Mouse (Mus musculus) neural tube, embryonic 11.5 days (tissue): ENCODE results near the gene Btbd19. TPM values are rescaled to one million over a fixed set of nuclear protein-coding genes. Genes with fewer than 3 reads are reported as not detected.

Source experiments
- ATAC-seq: fragments of 200-750 bp; cut with Nextera tagmentation; 2 replicates; pipeline ENCODE4 v1.8.0; 2017; ENCODE audit warnings: moderate number of reproducible peaks, mild to moderate bottlenecking, moderate TSS enrichment, moderate library complexity; ENCODE audit not compliant: insufficient read depth, low FRiP score, low TSS enrichment
- DNase-seq: peaks from one replicate; pipeline ENCODE4 v3.0.0-alpha.2; 2015; ENCODE audit warnings: low spot score
- H3K27ac ChIP-seq: fragments of 300-500 bp; sonication (generic); 2 replicates; pipeline ENCODE4 v1.5.1; 2014; ENCODE audit warnings: low read depth, mild to moderate bottlenecking, low read length
- H3K27me3 ChIP-seq: fragments of 300-500 bp; sonication (generic); 2 replicates; pipeline ENCODE4 v1.6.1; 2014; ENCODE audit warnings: mild to moderate bottlenecking, low read length, mixed read lengths; ENCODE audit not compliant: control insufficient read depth, insufficient read depth
- H3K36me3 ChIP-seq: fragments of 300-500 bp; sonication (generic); 2 replicates; pipeline ENCODE4 v1.6.1; 2014; ENCODE audit warnings: mild to moderate bottlenecking, low read length, moderate library complexity, mixed read lengths; ENCODE audit not compliant: control insufficient read depth, insufficient read depth
- H3K4me1 ChIP-seq: fragments of 300-500 bp; sonication (generic); 2 replicates; pipeline ENCODE4 v1.6.1; 2014; ENCODE audit warnings: low read length, mixed read lengths; ENCODE audit not compliant: control insufficient read depth, insufficient read depth
- H3K4me2 ChIP-seq: fragments of 300-500 bp; sonication (generic); 2 replicates; pipeline ENCODE4 v1.6.1; 2014; ENCODE audit warnings: low read depth, mild to moderate bottlenecking, moderate library complexity
- H3K4me3 ChIP-seq: fragments of 300-500 bp; sonication (generic); 2 replicates; pipeline ENCODE4 v1.5.1; 2014; ENCODE audit warnings: low read depth, low read length
- H3K9ac ChIP-seq: fragments of 300-500 bp; sonication (generic); 2 replicates; pipeline ENCODE4 v1.6.1; 2014; ENCODE audit warnings: mild to moderate bottlenecking, low read length
- H3K9me3 ChIP-seq: fragments of 300-500 bp; sonication (generic); 2 replicates; pipeline ENCODE4 v1.6.1; 2016; ENCODE audit warnings: low read length; ENCODE audit not compliant: control insufficient read depth
- WGBS: fragments of 180-500 bp; shearing (Covaris S2); extraction: QIAGEN DNeasy Blood & Tissue Kit; methylation state at CpG from one replicate; pipeline ENCODE4 v1.1.7; 2014; 5-methylcytosine and 5-hydroxymethylcytosine counted together
- polyA plus RNA-seq: library from polyadenylated mRNA; unstranded; fragments of >200 nt; fragmentation: Nextera tagmentation; extraction: Ambion mirVana; gene quantifications from 2 replicates; pipeline ENCODE4 v1.2.1, GENCODE M21; 2014

Btbd19 gene
- polyA plus RNA-seq, 1 experiment from 2014 or later, result 3.4 TPM

DNA sequence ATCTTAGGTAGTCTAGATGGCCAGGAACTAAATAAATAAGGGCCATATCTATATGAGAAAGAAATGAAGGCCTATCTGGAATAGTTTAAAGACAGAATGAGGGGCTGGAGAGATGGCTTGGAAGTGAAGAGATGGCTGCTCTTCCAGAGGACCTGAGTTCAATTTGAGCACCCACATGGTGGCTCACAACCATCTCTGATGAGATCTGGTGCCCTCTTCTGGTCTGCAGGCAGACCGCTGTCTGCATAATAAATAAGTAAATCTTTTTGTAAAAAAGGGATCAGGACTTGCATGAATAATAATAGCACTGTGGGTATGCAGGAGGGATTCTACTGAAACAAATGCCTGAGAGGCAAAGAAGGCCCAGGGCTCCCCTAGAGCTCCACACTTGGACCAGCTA lies 12.3 kb downstream of the Btbd19 start:
- no peaks in the 10 kb centered on the region for H3K4me1 ChIP-seq
- no peak overlapping the region for H3K4me2 ChIP-seq
- H3K4me3 ChIP-seq, result no peak overlapping the region
- DNase-seq (no peak), ATAC-seq (no peak)
- H3K9ac ChIP-seq, result no peak overlapping the region
- peaks cover 6% of the 10 kb centered on the region for H3K36me3 ChIP-seq
- no peaks in the 10 kb centered on the region for H3K9me3 ChIP-seq
- no peak overlapping the region for H3K27ac ChIP-seq
- no peaks in the 10 kb centered on the region for H3K27me3 ChIP-seq
- 88% methylated on average over 1 of the region's 1 CpGs for WGBS

DNA sequence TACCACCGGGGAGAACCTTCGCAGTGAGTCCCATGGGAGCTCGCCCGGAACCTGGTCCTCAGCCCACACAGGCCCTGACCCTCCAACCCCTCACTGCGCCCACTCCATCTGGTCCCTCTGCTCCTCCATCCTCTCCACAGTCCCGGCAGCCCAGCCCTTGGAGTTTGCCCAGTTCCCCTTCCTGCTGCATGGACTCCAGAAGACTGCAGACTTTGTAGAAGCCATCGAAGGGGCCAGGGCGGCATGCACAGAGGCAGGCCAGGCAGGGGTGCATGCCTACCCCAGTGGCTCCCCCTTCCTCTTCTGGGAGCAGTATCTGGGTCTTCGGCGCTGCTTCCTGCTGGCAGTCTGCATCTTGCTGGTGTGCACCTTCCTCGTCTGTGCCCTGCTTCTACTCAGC lies 14.5 kb downstream of the Btbd19 start:
- H3K9ac ChIP-seq, result no peak overlapping the region
- H3K4me1 ChIP-seq, result no peaks in the 10 kb centered on the region
- H3K9me3 ChIP-seq, result no peaks in the 10 kb centered on the region
- H3K36me3 ChIP-seq, result peaks cover 8% of the 10 kb centered on the region
- ATAC-seq (no peak), DNase-seq (no peak)
- H3K4me2 ChIP-seq, result no peak overlapping the region
- no peaks in the 10 kb centered on the region for H3K27me3 ChIP-seq
- no peak overlapping the region for H3K27ac ChIP-seq
- H3K4me3 ChIP-seq, result no peak overlapping the region
- WGBS, result 91% methylated on average over 11 of the region's 11 CpGs

DNA sequence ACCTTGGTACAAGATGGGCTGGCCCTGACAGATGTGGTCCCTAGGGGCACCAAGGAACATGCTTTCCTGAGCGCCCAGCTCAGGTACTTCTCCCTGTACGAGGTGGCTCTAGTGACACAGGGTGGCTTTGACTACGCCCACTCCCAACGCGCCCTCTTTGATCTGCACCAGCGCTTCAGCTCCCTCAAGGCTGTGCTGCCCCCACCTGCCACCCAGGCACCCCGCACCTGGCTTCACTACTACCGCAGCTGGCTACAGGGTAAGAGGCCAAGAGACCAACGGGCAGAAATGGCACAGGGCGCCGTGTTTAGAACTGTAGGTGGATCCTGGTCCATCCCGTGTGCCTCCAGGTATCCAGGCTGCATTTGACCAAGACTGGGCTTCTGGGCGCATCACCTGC lies 15.3 kb downstream of the Btbd19 start:
- Histone ChIP-seq H3K27me3 (no peaks in the 10 kb centered on the region), H3K4me1 (no peaks in the 10 kb centered on the region), H3K4me3 (no peak overlapping the region), H3K27ac (no peak overlapping the region), H3K4me2 (no peak overlapping the region), H3K9me3 (no peaks in the 10 kb centered on the region), H3K36me3 (peaks cover 9% of the 10 kb centered on the region), H3K9ac (no peak overlapping the region; the same call in 1 of the 2 replicates)
- ATAC-seq, result no peak
- no peak for DNase-seq
- WGBS, result 93% methylated on average over 13 of the region's 13 CpGs

DNA sequence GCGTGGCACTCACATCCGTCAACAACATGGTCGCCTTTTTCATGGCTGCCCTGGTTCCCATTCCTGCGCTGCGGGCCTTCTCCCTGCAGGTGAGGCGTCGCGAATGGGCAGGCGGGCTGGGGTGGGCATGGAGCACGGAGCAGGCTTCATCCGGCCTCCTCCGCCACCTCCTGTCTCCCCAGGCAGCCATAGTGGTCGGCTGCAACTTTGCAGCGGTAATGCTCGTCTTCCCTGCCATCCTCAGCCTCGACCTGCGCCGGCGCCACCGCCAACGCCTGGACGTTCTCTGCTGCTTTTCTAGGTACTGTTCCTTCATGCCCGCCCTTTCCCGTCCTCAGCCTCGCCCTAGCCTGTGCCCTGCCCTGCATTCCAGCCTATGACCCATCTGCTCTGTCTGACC lies 16.2 kb downstream of the Btbd19 start:
- H3K36me3 ChIP-seq, result peaks cover 7% of the 10 kb centered on the region
- H3K9ac ChIP-seq, result no peak overlapping the region
- no peaks in the 10 kb centered on the region for H3K4me1 ChIP-seq
- H3K4me3 ChIP-seq, result no peak overlapping the region
- H3K4me2 ChIP-seq, result no peak overlapping the region
- 95% methylated on average over 25 of the region's 25 CpGs for WGBS
- H3K27ac ChIP-seq, result no peak overlapping the region
- no peak for ATAC-seq
- DNase-seq, result no peak
- H3K27me3 ChIP-seq, result no peaks in the 10 kb centered on the region
- H3K9me3 ChIP-seq, result no peaks in the 10 kb centered on the region

DNA sequence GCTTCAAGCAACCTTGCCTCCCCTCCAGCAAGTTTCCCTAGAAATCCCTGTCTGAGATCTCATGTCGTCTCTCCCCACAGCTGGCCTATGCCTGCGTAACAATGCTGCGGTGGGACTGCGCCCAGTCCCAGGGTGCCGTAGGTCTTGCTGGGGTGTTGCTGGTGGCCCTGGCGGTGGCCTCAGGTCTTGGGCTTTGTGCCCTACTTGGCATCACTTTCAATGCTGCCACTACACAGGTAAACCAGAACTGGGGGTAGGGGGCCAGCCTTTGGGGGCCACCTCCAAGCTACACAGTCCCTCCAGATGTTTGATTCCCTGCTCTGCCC lies 17.0 kb downstream of the Btbd19 start:
- H3K9ac ChIP-seq, result no peak overlapping the region

DNA sequence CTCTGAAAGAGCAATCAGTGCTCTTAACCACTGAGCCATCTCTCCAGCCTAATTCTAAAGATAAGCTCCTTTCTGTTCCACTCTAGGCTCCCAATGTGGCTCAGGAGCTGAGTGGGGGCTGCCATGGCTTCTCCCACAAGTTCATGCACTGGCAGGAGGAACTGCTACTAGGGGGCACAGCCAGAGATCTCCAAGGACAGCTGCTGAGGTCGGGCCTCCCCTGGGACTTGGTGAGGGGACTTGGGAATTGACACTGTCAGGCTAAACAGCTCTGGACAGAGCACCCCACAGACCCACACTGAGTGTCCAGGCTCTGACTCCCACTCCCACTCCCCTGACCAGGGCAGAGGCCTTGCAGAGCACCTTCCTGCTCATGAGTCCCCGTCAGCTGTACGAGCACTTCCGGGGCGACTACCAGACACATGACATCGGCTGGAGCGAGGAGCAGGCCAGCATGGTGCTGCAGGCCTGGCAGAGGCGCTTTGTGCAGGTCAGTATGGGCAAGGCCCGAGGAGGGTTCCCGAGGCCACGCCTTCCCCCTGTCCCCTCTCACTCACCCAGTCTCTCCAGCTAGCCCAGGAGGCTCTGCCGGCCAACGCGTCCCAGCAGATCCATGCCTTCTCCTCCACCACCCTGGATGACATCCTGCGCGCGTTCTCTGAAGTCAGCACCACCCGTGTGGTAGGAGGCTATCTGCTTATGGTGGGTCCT lies 17.6 kb downstream of the Btbd19 start:
- Histone ChIP-seq H3K9me3 (no peaks in the 10 kb centered on the region), H3K4me2 (no peak overlapping the region), H3K36me3 (peaks cover 6% of the 10 kb centered on the region; the same call in 1 of the 2 replicates), H3K27ac (no peak overlapping the region), H3K4me3 (no peak overlapping the region), H3K9ac (no peak overlapping the region), H3K27me3 (no peaks in the 10 kb centered on the region), H3K4me1 (no peaks in the 10 kb centered on the region)
- no peak for ATAC-seq
- no peak for DNase-seq
- WGBS, result 90% methylated on average over 18 of the region's 18 CpGs

More for the DNA sequence above, 17.0 kb downstream of the Btbd19 start:
- Histone ChIP-seq H3K9me3 (no peaks in the 10 kb centered on the region), H3K27ac (no peak overlapping the region), H3K27me3 (no peaks in the 10 kb centered on the region), H3K36me3 (peaks cover 6% of the 10 kb centered on the region; the same call in 1 of the 2 replicates), H3K4me2 (no peak overlapping the region), H3K4me3 (no peak overlapping the region), H3K4me1 (no peaks in the 10 kb centered on the region)
- no peak for DNase-seq
- WGBS, result 96% methylated on average over 6 of the region's 6 CpGs
- ATAC-seq, result no peak

DNA sequence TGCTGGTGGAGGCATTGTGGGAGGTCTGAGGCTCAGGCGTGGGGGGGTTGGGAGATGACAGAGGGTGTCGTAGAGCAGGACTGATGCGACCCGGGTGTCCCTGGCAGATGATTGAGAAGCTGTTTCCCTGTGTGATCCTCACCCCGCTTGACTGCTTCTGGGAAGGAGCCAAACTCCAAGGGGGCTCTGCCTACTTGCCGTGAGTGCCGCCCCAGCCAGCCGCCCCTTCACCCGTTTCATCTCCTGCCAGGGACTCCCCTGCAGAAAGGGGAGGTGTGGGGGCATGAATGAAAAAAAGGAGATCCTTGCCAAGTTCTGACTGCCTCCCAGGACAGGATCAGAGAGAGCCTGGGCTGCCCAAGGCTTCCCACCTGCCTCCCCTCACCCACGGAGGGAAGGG lies 20.4 kb downstream of the Btbd19 start:
- ATAC-seq, result no peak
- Histone ChIP-seq H3K27ac (no peak overlapping the region), H3K4me2 (no peak overlapping the region), H3K36me3 (peaks cover 6% of the 10 kb centered on the region; the same call in 1 of the 2 replicates), H3K27me3 (no peaks in the 10 kb centered on the region), H3K4me3 (no peak overlapping the region), H3K9me3 (no peaks in the 10 kb centered on the region), H3K4me1 (no peaks in the 10 kb centered on the region), H3K9ac (no peak overlapping the region)
- DNase-seq, result no peak
- 80% methylated on average over 10 of the region's 10 CpGs for WGBS

DNA sequence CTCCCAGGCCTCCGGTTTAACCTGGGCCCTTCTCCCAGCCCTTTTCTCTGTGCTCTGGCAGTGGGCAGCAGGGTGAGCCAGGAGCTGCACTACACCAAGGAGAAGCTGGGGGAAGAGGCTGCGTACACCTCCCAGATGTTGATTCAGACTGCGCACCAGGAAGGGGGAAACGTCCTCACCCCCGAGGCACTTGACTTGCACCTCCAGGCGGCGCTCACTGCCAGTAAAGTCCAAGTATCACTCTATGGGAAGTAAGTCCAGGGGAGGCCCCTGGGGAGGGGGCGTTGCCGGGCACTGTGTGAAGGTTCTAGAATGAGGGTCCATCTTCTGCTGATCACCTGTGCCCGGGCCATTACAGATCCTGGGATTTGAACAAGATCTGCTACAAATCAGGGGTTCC lies 20.9 kb downstream of the Btbd19 start:
- no peak overlapping the region for H3K9ac ChIP-seq
- no peak overlapping the region for H3K27ac ChIP-seq
- H3K36me3 ChIP-seq, result peaks cover 6% of the 10 kb centered on the region; the same call in 1 of the 2 replicates
- 84% methylated on average over 10 of the region's 10 CpGs for WGBS
- no peaks in the 10 kb centered on the region for H3K9me3 ChIP-seq
- no peak overlapping the region for H3K4me2 ChIP-seq
- DNase-seq, result no peak
- H3K4me3 ChIP-seq, result no peak overlapping the region
- H3K27me3 ChIP-seq, result no peaks in the 10 kb centered on the region
- no peaks in the 10 kb centered on the region for H3K4me1 ChIP-seq
- ATAC-seq, result no peak

DNA sequence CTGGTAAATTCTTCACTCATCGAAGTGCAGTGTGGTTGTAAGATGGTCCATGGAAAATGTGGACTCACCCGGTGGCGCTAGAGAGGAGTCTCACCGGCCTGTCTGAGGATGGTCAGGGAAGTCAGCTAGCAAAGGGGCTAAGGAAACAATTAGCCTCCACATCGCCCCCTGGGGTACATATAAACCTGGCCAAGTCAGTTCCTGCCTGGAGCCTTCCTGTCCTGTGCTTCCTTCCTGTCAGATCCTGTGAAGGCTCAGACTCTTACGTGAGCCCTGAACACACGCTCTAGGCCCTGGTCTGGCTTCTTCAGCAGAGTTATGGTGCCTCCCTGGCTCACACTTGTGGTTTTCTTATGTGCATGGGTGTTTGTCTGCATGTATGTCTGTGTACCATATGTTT lies 24.3 kb downstream of the Btbd19 start:
- no peak for ATAC-seq
- Histone ChIP-seq H3K9ac (no peak overlapping the region), H3K27ac (no peak overlapping the region), H3K4me1 (peaks cover 8% of the 10 kb centered on the region), H3K36me3 (0 out of 2 replicates have a peak, but pooled peaks cover 2% of the 10 kb centered on the region), H3K4me2 (no peak overlapping the region), H3K27me3 (0 out of 2 replicates have a peak, but pooled peaks cover 2% of the 10 kb centered on the region), H3K9me3 (no peaks in the 10 kb centered on the region), H3K4me3 (no peak overlapping the region)
- DNase-seq, result peak; percentile 60
- WGBS, result 53% methylated on average over 7 of the region's 7 CpGs
